Mouse (Mus musculus) cortical plate, adult 2 months (tissue): ENCODE data around the gene Cubn.

Experiments used
- CTCF ChIP-seq: fragments of 200-500 bp; IDR thresholded peaks from 2 replicates; pipeline ENCODE4 v1.5.1; 2011; ENCODE audit warnings: mild to moderate bottlenecking, control low read depth, low read length; ENCODE audit not compliant: insufficient read depth; ENCODE audit errors: extremely low read depth
- POLR2A ChIP-seq: fragments of 200-500 bp; IDR thresholded peaks from 2 replicates; pipeline ENCODE4 v1.6.1; 2011; ENCODE audit warnings: mild to moderate bottlenecking, low read length, control low read depth; ENCODE audit not compliant: insufficient read depth; ENCODE audit errors: extremely low read depth

- TF ChIP-seq CTCF = no peak
- TF ChIP-seq POLR2A = no peak
These were observed 92.0 kb downstream of the Cubn start for GRCm38 (mm10) chr2:13399480-13400072.
